8 mouse cellular contexts compared by ENCODE assay signal in genomic region chr3:97032053-97032496, GRCm38 (mm10).
DNase-seq lines count a peak whose midpoint lies in the region; ATAC-seq lines count a peak whose summit lies in the region.

No protein-coding gene starts in this region.

- peak overlapping the region; percentile 39 for H3K4me2 ChIP-seq in embryonic facial prominence, embryonic 11.5 days (ENCODE audit: low read depth, low read length)
- peak overlapping the region; percentile 51 for H3K4me2 ChIP-seq in intestine, embryonic 16.5 days (ENCODE audit: low read depth, low read length)
- H3K4me2 ChIP-seq in midbrain, embryonic 13.5 days (replicated peaks): peak overlapping the region; percentile 52

- peaks cover 46% of the 10 kb centered on the region for H3K4me1 ChIP-seq in heart, embryonic 10.5 days
- H3K4me1 ChIP-seq in embryonic facial prominence, embryonic 11.5 days (ENCODE audit: control insufficient read depth, insufficient read depth, low read length): peaks cover 4% of the 10 kb centered on the region; the same call in 1 of the 2 replicates
- H3K4me1 ChIP-seq in intestine, embryonic 16.5 days (ENCODE audit: control insufficient read depth, insufficient read depth, low read length): no peaks in the 10 kb centered on the region
- peaks cover 13% of the 10 kb centered on the region; the same call in 1 of the 2 replicates for H3K4me1 ChIP-seq in midbrain, embryonic 13.5 days (replicated peaks)

- H3K9me3 ChIP-seq in heart, embryonic 10.5 days: no peaks in the 10 kb centered on the region
- H3K9me3 ChIP-seq in embryonic facial prominence, embryonic 11.5 days (replicated peaks; ENCODE audit: control insufficient read depth, low read length): no peaks in the 10 kb centered on the region
- no peaks in the 10 kb centered on the region for H3K9me3 ChIP-seq in intestine, embryonic 16.5 days (ENCODE audit: control insufficient read depth, low read length)
- no peaks in the 10 kb centered on the region for H3K9me3 ChIP-seq in midbrain, embryonic 13.5 days

- 1% methylated on average over 10 of the region's 10 CpGs for WGBS in heart, embryonic 10.5 days
- WGBS in embryonic facial prominence, embryonic 11.5 days: 1% methylated on average over 10 of the region's 10 CpGs
- WGBS in intestine, embryonic 16.5 days: 4% methylated on average over 10 of the region's 10 CpGs
- under 1% methylated on average over 10 of the region's 10 CpGs for WGBS in midbrain, embryonic 13.5 days

- H3K27ac ChIP-seq in heart, embryonic 10.5 days: peak overlapping the region; percentile 77
- no peak overlapping the region for H3K27ac ChIP-seq in embryonic facial prominence, embryonic 11.5 days (replicated peaks; ENCODE audit: low read depth, low read length)
- H3K27ac ChIP-seq in intestine, embryonic 16.5 days (ENCODE audit: low read length): no peak overlapping the region
- no peak overlapping the region for H3K27ac ChIP-seq in midbrain, embryonic 13.5 days

- peaks cover 26% of the 10 kb centered on the region for H3K27me3 ChIP-seq in heart, embryonic 10.5 days (ENCODE audit: insufficient read depth, poor library complexity, severe bottlenecking)
- no peaks in the 10 kb centered on the region for H3K27me3 ChIP-seq in embryonic facial prominence, embryonic 11.5 days (ENCODE audit: control insufficient read depth, insufficient read depth, low read length)
- 0 out of 2 replicates have a peak, but pooled peaks cover 5% of the 10 kb centered on the region for H3K27me3 ChIP-seq in intestine, embryonic 16.5 days (replicated peaks; ENCODE audit: control insufficient read depth, insufficient read depth, low read length)
- 0 out of 2 replicates have a peak, but pooled peaks cover 3% of the 10 kb centered on the region for H3K27me3 ChIP-seq in midbrain, embryonic 13.5 days

- no peaks in the 10 kb centered on the region for H3K36me3 ChIP-seq in heart, embryonic 10.5 days
- no peaks in the 10 kb centered on the region for H3K36me3 ChIP-seq in embryonic facial prominence, embryonic 11.5 days (replicated peaks; ENCODE audit: control insufficient read depth, insufficient read depth, low read depth, low read length)
- no peaks in the 10 kb centered on the region for H3K36me3 ChIP-seq in intestine, embryonic 16.5 days (ENCODE audit: control insufficient read depth, insufficient read depth, low read length)
- H3K36me3 ChIP-seq in midbrain, embryonic 13.5 days: no peaks in the 10 kb centered on the region

- peak overlapping the region; percentile 39; the same call in 1 of the 2 replicates for H3K9ac ChIP-seq in embryonic facial prominence, embryonic 11.5 days (replicated peaks; ENCODE audit: low read length)
- peak overlapping the region; percentile 41; the same call in 1 of the 2 replicates for H3K9ac ChIP-seq in intestine, embryonic 16.5 days (ENCODE audit: low read depth, low read length)
- peak overlapping the region; percentile 44; the same call in 1 of the 2 replicates for H3K9ac ChIP-seq in midbrain, embryonic 13.5 days (replicated peaks)

- intact Hi-C loops in heart, postnatal 10 days (cut with DNase I): no loop called here
- intact Hi-C loops in left cerebral cortex, postnatal 25 days (cut with DNase I): no loop called here

- H3K4me3 ChIP-seq in heart, embryonic 10.5 days: peak overlapping the region; percentile 59
- H3K4me3 ChIP-seq in embryonic facial prominence, embryonic 11.5 days (ENCODE audit: low read depth, low read length): peak overlapping the region; percentile 33
- H3K4me3 ChIP-seq in intestine, embryonic 16.5 days (ENCODE audit: low read length): peak overlapping the region; percentile 26
- peak overlapping the region; percentile 32 for H3K4me3 ChIP-seq in midbrain, embryonic 13.5 days (replicated peaks)

- ATAC-seq in embryonic facial prominence, embryonic 11.5 days (replicated peaks; ENCODE audit: insufficient number of reproducible peaks, low FRiP score, low TSS enrichment, low read depth): no peak
- ATAC-seq in intestine, embryonic 16.5 days: no peak
- ATAC-seq in midbrain, embryonic 13.5 days: peak; percentile 50

- DNase-seq in heart, embryonic 10.5 days (ENCODE audit: low spot score): no peak
- no peak for DNase-seq in heart, postnatal 10 days
- peak; percentile 58 for DNase-seq in embryonic facial prominence, embryonic 11.5 days (ENCODE audit: low spot score)
- DNase-seq in spleen, adult 12 weeks (ENCODE audit: low spot score): no peak
- DNase-seq in right cerebral cortex, postnatal 4 days: no peak
- no peak for DNase-seq in left cerebral cortex, postnatal 25 days (ENCODE audit: low spot score in 2 of 2)
